ENCODE assay signal across 26 mouse cellular contexts in genomic region chr6:34903851-34904250, GRCm38 (mm10). TPM values are rescaled to one million over a fixed set of nuclear protein-coding genes. Genes with fewer than 3 reads are reported as not detected.
DNase-seq lines count a peak whose midpoint lies in the region; ATAC-seq and TF ChIP-seq lines count a peak whose summit lies in the region.
"Had no signal": no experiment of that assay in that cellular context is flagged by ENCODE, and none has a peak within 500 bp of the region (broad histone marks: within the 10 kb centered on the region; RNA-seq: fewer than 3 reads in every experiment).

No protein-coding gene starts in this region.

- 23% methylated on average over 10 of the region's 10 CpGs for WGBS in heart, embryonic 16.5 days
- 93% methylated on average over 10 of the region's 10 CpGs for WGBS in neural tube, embryonic 11.5 days
- 93% methylated on average over 10 of the region's 10 CpGs for WGBS in neural tube, embryonic 15.5 days

- TF ChIP-seq CTCF in gastrocnemius, adult 2 months (IDR thresholded peaks at IDR 0.05): no peak

- intact Hi-C loops in gastrocnemius, adult 2 months (cut with DNase I): no loop called here
- intact Hi-C loops in gastrocnemius, postnatal 36 days (cut with DNase I): no loop called here

- no peak overlapping the region for H3K9ac ChIP-seq in heart, embryonic 16.5 days (ENCODE audit: low read length)
- H3K9ac ChIP-seq in neural tube, embryonic 11.5 days (ENCODE audit: low read length): peak overlapping the region; percentile 10; the same call in 1 of the 2 replicates
- no peak overlapping the region for H3K9ac ChIP-seq in neural tube, embryonic 15.5 days (replicated peaks)
- H3K9ac ChIP-seq: forebrain, embryonic 13.5 days; liver, embryonic 14.5 days had no signal

- H3K36me3 ChIP-seq in heart, embryonic 16.5 days (ENCODE audit: control insufficient read depth, insufficient read depth): peaks cover 38% of the 10 kb centered on the region
- 0 out of 2 replicates have a peak, but pooled peaks cover 6% of the 10 kb centered on the region for H3K36me3 ChIP-seq in neural tube, embryonic 11.5 days (ENCODE audit: control insufficient read depth, insufficient read depth, low read length)
- H3K36me3 ChIP-seq in neural tube, embryonic 15.5 days: peaks cover 64% of the 10 kb centered on the region

- no peaks in the 10 kb centered on the region for H3K9me3 ChIP-seq in heart, embryonic 16.5 days (replicated peaks; ENCODE audit: control insufficient read depth, low read length)
- H3K9me3 ChIP-seq in neural tube, embryonic 11.5 days (ENCODE audit: control insufficient read depth, low read length): no peaks in the 10 kb centered on the region
- no peaks in the 10 kb centered on the region for H3K9me3 ChIP-seq in neural tube, embryonic 15.5 days (replicated peaks)
- H3K9me3 ChIP-seq: forebrain, embryonic 13.5 days; limb, embryonic 10.5 days had no signal

- peaks cover 45% of the 10 kb centered on the region for H3K4me1 ChIP-seq in heart, embryonic 16.5 days (ENCODE audit: control insufficient read depth, insufficient read depth, low read length)
- no peaks in the 10 kb centered on the region for H3K4me1 ChIP-seq in neural tube, embryonic 11.5 days (ENCODE audit: control insufficient read depth, insufficient read depth, low read length)
- H3K4me1 ChIP-seq in neural tube, embryonic 15.5 days: peaks cover 14% of the 10 kb centered on the region
- H3K4me1 ChIP-seq: forebrain, embryonic 13.5 days had no signal

- DNase-seq in gastrocnemius, adult 2 months: peak; percentile 7
- DNase-seq in gastrocnemius, postnatal 36 days: no peak
- DNase-seq in heart, adult 9 months (ENCODE audit: low spot score in 2 of 2): no peak
- DNase-seq in neural tube, embryonic 11.5 days (ENCODE audit: low spot score): no peak
- DNase-seq in lung, postnatal 4 days: peak; percentile 52 to 80
- no peak for DNase-seq in cerebellum, adult 11-12 months
- DNase-seq: adrenal gland, adult 2 months; cerebellum, adult 9-10 months; gastrocnemius, postnatal 14 days; kidney, adult 18-20 months; kidney, postnatal 36 days; layer of hippocampus, adult 9-11 months; right cerebral cortex, postnatal 25 days; thymus, adult 2 months had no signal

- H3K27ac ChIP-seq in gastrocnemius, adult 2 months: no peak overlapping the region
- peak overlapping the region; percentile 58 for H3K27ac ChIP-seq in heart, embryonic 16.5 days (ENCODE audit: low read length)
- no peak overlapping the region for H3K27ac ChIP-seq in neural tube, embryonic 11.5 days (ENCODE audit: low read depth, low read length)
- no peak overlapping the region for H3K27ac ChIP-seq in neural tube, embryonic 15.5 days (replicated peaks)
- H3K27ac ChIP-seq: forebrain, embryonic 13.5 days; limb, embryonic 10.5 days; liver, embryonic 14.5 days had no signal

- H3K4me2 ChIP-seq in heart, embryonic 16.5 days (ENCODE audit: low read depth, low read length): peak overlapping the region; percentile 50
- no peak overlapping the region for H3K4me2 ChIP-seq in neural tube, embryonic 11.5 days (ENCODE audit: low read depth)
- H3K4me2 ChIP-seq in neural tube, embryonic 15.5 days: no peak overlapping the region
- H3K4me2 ChIP-seq: forebrain, embryonic 13.5 days had no signal

- ATAC-seq in heart, embryonic 16.5 days (replicated peaks; ENCODE audit: extremely low read depth, insufficient read depth, low FRiP score): no peak
- ATAC-seq in neural tube, embryonic 11.5 days (ENCODE audit: insufficient read depth, low FRiP score, low TSS enrichment): no peak
- ATAC-seq in neural tube, embryonic 15.5 days (ENCODE audit: low FRiP score): no peak
- ATAC-seq: forebrain, embryonic 13.5 days; midbrain, embryonic 16.5 days had no signal

- H3K27me3 ChIP-seq in heart, embryonic 16.5 days (ENCODE audit: control insufficient read depth, insufficient read depth, low read length): no peaks in the 10 kb centered on the region
- H3K27me3 ChIP-seq in neural tube, embryonic 11.5 days (ENCODE audit: control insufficient read depth, insufficient read depth, low read length): no peaks in the 10 kb centered on the region
- no peaks in the 10 kb centered on the region for H3K27me3 ChIP-seq in neural tube, embryonic 15.5 days (replicated peaks)
- H3K27me3 ChIP-seq: forebrain, embryonic 13.5 days had no signal

- H3K4me3 ChIP-seq in gastrocnemius, adult 2 months: no peak overlapping the region
- peak overlapping the region; percentile 23; the same call in 1 of the 2 replicates for H3K4me3 ChIP-seq in heart, embryonic 16.5 days (ENCODE audit: low read length)
- no peak overlapping the region for H3K4me3 ChIP-seq in neural tube, embryonic 11.5 days (ENCODE audit: low read depth, low read length)
- H3K4me3 ChIP-seq in neural tube, embryonic 15.5 days (replicated peaks): no peak overlapping the region
- H3K4me3 ChIP-seq: forebrain, embryonic 13.5 days; limb, embryonic 10.5 days had no signal

RNA-seq across cellular contexts. Expression of gene Wdr91, which starts 6.8 kb away (rescaled TPM):
- 1 to 10 TPM; 5.2 to 8.0 TPM for total RNA-seq in gastrocnemius, adult 2 months (2021)
- total RNA-seq in gastrocnemius, postnatal 36 days (2021): 1 to 10 TPM; 4.4 to 5.1 TPM
- 8.3 and 9.5 TPM in 2 replicates for polyA plus RNA-seq in heart, embryonic 16.5 days (2015; fragmentation: Nextera tagmentation; extraction: Ambion mirVana)
- 11.0 and 12.0 TPM in 2 replicates for polyA plus RNA-seq in neural tube, embryonic 11.5 days (2014; fragmentation: Nextera tagmentation; extraction: Ambion mirVana)
- polyA plus RNA-seq in neural tube, embryonic 15.5 days (2015; fragmentation: Nextera tagmentation; extraction: Ambion mirVana): 13.4 and 15.1 TPM in 2 replicates

RNA-seq across cellular contexts. Expression of gene Stra8, which starts 16.1 kb away (rescaled TPM):
- not detected for total RNA-seq in gastrocnemius, adult 2 months (2021)
- total RNA-seq in gastrocnemius, postnatal 36 days (2021): not detected
- 0.30 TPM in 1 of 2 replicates, not detected in the other for polyA plus RNA-seq in heart, embryonic 16.5 days (2015; fragmentation: Nextera tagmentation; extraction: Ambion mirVana)
- polyA plus RNA-seq in neural tube, embryonic 11.5 days (2014; fragmentation: Nextera tagmentation; extraction: Ambion mirVana): 0.20 TPM in 1 of 2 replicates, not detected in the other
- not detected in 2 replicates for polyA plus RNA-seq in neural tube, embryonic 15.5 days (2015; fragmentation: Nextera tagmentation; extraction: Ambion mirVana)
- total RNA-seq: adrenal gland, adult 2 months; gastrocnemius, postnatal 14 days; hematopoietic stem cell, adult 5-6 weeks; left cerebral cortex, adult 8-10 months had no signal
- polyA plus RNA-seq: adrenal gland, adult 2 months; cortical plate, adult 2 months; embryonic facial prominence, embryonic 11.5 days; forebrain, embryonic 13.5 days; limb, embryonic 10.5 days; liver, embryonic 14.5 days; midbrain, embryonic 16.5 days; spleen, adult 2 months; stomach, embryonic 14.5 days had no signal

RNA-seq across cellular contexts. Expression of gene Cyren, which starts 26.0 kb away (rescaled TPM):
- total RNA-seq in gastrocnemius, adult 2 months (2021): 1 to 10 TPM; 2.8 to 3.7 TPM
- 1 to 10 TPM; 3.3 to 3.6 TPM for total RNA-seq in gastrocnemius, postnatal 36 days (2021)
- polyA plus RNA-seq in heart, embryonic 16.5 days (2015; fragmentation: Nextera tagmentation; extraction: Ambion mirVana): 9.0 and 9.7 TPM in 2 replicates
- 11.0 and 13.3 TPM in 2 replicates for polyA plus RNA-seq in neural tube, embryonic 11.5 days (2014; fragmentation: Nextera tagmentation; extraction: Ambion mirVana)
- 8.8 and 10.6 TPM in 2 replicates for polyA plus RNA-seq in neural tube, embryonic 15.5 days (2015; fragmentation: Nextera tagmentation; extraction: Ambion mirVana)

RNA-seq across cellular contexts. Expression of gene Tmem140, which starts 40.9 kb away (rescaled TPM):
- 10 to 100 TPM; 26.4 to 32.9 TPM for total RNA-seq in gastrocnemius, adult 2 months (2021)
- total RNA-seq in gastrocnemius, postnatal 36 days (2021): 10 to 100 TPM; 23.8 to 30.7 TPM
- 2.5 TPM in 2 replicates for polyA plus RNA-seq in heart, embryonic 16.5 days (2015; fragmentation: Nextera tagmentation; extraction: Ambion mirVana)
- polyA plus RNA-seq in neural tube, embryonic 11.5 days (2014; fragmentation: Nextera tagmentation; extraction: Ambion mirVana): 0.51 and 1.3 TPM in 2 replicates
- 1.1 and 2.6 TPM in 2 replicates for polyA plus RNA-seq in neural tube, embryonic 15.5 days (2015; fragmentation: Nextera tagmentation; extraction: Ambion mirVana)

Comparison
In these comparisons a context has a peak if more than half of its experiments do, and no peak if none do; other contexts are left out.
1. DNase-seq: peak in gastrocnemius, adult 2 months (single experiment) and lung, postnatal 4 days (2 of 2); none in gastrocnemius, postnatal 36 days (0 of 2), heart, adult 9 months (0 of 2), neural tube, embryonic 11.5 days (single experiment) and cerebellum, adult 11-12 months (single experiment).